Mouse (Mus musculus) ES-CJ7 (cell line): Measurements from ENCODE around the gene Mylk2.

ENCODE experiments used
- DNase-seq: peaks from one replicate; pipeline ENCODE4 v3.0.0; 2011; ENCODE audit warnings: low read depth, low spot score

The Mylk2 gene

GRCm38 (mm10) chr2:152943568-152943967, 32.4 kb downstream of the Mylk2 start:
- DNase-seq = no peak

GRCm38 (mm10) chr2:152944013-152944412, 32.9 kb downstream of the Mylk2 start:
- DNase-seq = no peak

GRCm38 (mm10) chr2:152947098-152947497, 35.9 kb downstream of the Mylk2 start:
- no peak for DNase-seq

- DNase-seq = no peak
Observed at GRCm38 (mm10) chr2:152948438-152949020, 37.4 kb downstream of the Mylk2 start.

GRCm38 (mm10) chr2:152950358-152951064, 39.4 kb downstream of the Mylk2 start:
- no peak for DNase-seq

- DNase-seq = no peak
Observed at GRCm38 (mm10) chr2:152951065-152951849, 40.1 kb downstream of the Mylk2 start, which contains the start of gene Dusp15. TSS of gene Dusp15 (minus strand) at chr2:152951698.

GRCm38 (mm10) chr2:152951850-152952720, 40.9 kb downstream of the Mylk2 start:
- DNase-seq = no peak

- no peak for DNase-seq
Observed at GRCm38 (mm10) chr2:152958116-152958515, 47.0 kb downstream of the Mylk2 start.

- DNase-seq = peak; percentile 88
Observed at GRCm38 (mm10) chr2:152962091-152962793, 51.1 kb downstream of the Mylk2 start, which contains the start of gene Ttll9. TSS of gene Ttll9 (plus strand) at chr2:152962485.

GRCm38 (mm10) chr2:152965555-152965954, 54.4 kb downstream of the Mylk2 start:
- no peak for DNase-seq
